Mouse (Mus musculus) urinary bladder, adult 18-20 months (tissue): ENCODE data around the gene Secisbp2.

ENCODE experiments used
- DNase-seq, 2 experiments: peaks; one replicate each; pipeline ENCODE4 v3.0.0; 2022; ENCODE audit warnings: low spot score in 2 of 2, mixed read lengths in 2 of 2

Gene Secisbp2

DNA sequence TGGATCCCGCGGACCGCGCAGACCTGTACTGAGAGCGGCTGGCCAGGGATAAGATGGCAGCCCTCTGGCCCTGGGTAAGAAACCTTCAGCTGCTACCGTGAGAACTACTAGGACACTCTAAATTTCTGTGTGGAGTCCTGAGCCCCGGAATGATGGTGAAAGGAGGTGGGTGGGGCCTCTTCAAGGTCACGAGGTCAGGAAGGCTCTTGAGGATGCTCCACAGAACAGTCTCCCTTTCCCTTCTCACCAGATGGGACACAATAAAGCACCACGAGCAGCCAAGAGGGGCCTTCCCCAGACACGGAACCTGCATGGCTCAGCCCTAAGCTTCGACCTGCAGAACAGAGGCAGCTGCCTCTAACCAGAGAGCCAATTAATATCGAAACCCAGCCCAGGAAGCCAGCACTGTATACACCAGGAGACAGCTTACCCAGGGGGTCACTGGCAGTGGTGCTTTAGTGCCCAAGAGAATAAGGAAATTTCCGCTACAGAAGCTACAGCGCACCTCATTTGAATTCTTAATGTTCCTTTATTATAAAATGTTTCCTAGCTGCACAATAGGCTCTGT is 80.7 kb downstream of the Secisbp2 start:
- no peak for DNase-seq
